Mouse (Mus musculus) limb, embryonic 14.5 days (tissue): ENCODE measurements around the gene Sap25. TPM values are rescaled to one million over a fixed set of nuclear protein-coding genes. Genes with fewer than 3 reads are reported as not detected.

Experiments
- ATAC-seq: fragments of 200-750 bp; cut with Nextera tagmentation; 2 replicates; pipeline ENCODE4 v1.8.0; 2017; ENCODE audit warnings: low read depth, moderate number of reproducible peaks, moderate TSS enrichment; ENCODE audit not compliant: low FRiP score
- DNase-seq: peaks from one replicate; pipeline ENCODE4 v3.0.0-alpha.2; 2015; ENCODE audit warnings: low spot score
- H3K27ac ChIP-seq: fragments of 300-500 bp; sonication (generic); replicated peaks from 2 replicates; pipeline ENCODE4 v1.5.1; 2014; ENCODE audit warnings: low read depth, mild to moderate bottlenecking, low read length, moderate library complexity, mixed read lengths
- H3K27me3 ChIP-seq: fragments of 300-500 bp; sonication (generic); 2 replicates; pipeline ENCODE4 v1.6.1; 2014; ENCODE audit warnings: low read length, mixed read lengths; ENCODE audit not compliant: control insufficient read depth, insufficient read depth
- H3K36me3 ChIP-seq: fragments of 300-500 bp; sonication (generic); 2 replicates; pipeline ENCODE4 v1.6.1; 2014; ENCODE audit warnings: mild to moderate bottlenecking, low read length, moderate library complexity, mixed read lengths; ENCODE audit not compliant: control insufficient read depth, insufficient read depth
- H3K4me1 ChIP-seq: fragments of 300-500 bp; sonication (generic); 2 replicates; pipeline ENCODE4 v1.6.1; 2014; ENCODE audit warnings: antibody characterized with exemption, low read length, mixed read lengths; ENCODE audit not compliant: control insufficient read depth, insufficient read depth
- H3K4me2 ChIP-seq: fragments of 300-500 bp; sonication (generic); replicated peaks from 2 replicates; pipeline ENCODE4 v1.6.1; 2014; ENCODE audit warnings: low read depth, mild to moderate bottlenecking, low read length, moderate library complexity; ENCODE audit not compliant: severe bottlenecking
- H3K4me3 ChIP-seq: fragments of 300-500 bp; sonication (generic); replicated peaks from 2 replicates; pipeline ENCODE4 v1.5.1; 2014; ENCODE audit warnings: low read length
- H3K9ac ChIP-seq: fragments of 300-500 bp; sonication (generic); 2 replicates; pipeline ENCODE4 v1.6.1; 2014; ENCODE audit warnings: mild to moderate bottlenecking, low read depth, low read length, moderate library complexity; ENCODE audit not compliant: severe bottlenecking
- H3K9me3 ChIP-seq: fragments of 300-500 bp; sonication (generic); 2 replicates; pipeline ENCODE4 v1.6.1; 2016; ENCODE audit warnings: low read length; ENCODE audit not compliant: control insufficient read depth
- POLR2A ChIP-seq: fragments of 200-500 bp; IDR thresholded peaks from 2 replicates; pipeline ENCODE4 v1.8.0; 2012; ENCODE audit warnings: inconsistent platforms, mild to moderate bottlenecking, moderate library complexity, borderline replicate concordance; ENCODE audit not compliant: insufficient read depth, insufficient read length; ENCODE audit errors: extremely low read depth
- WGBS: fragments of 180-500 bp; shearing (Covaris S2); extraction: QIAGEN DNeasy Blood & Tissue Kit; methylation state at CpG from one replicate; pipeline ENCODE4 v1.1.7; 2014; 5-methylcytosine and 5-hydroxymethylcytosine counted together
- polyA plus RNA-seq, 2 experiments: library from polyadenylated mRNA; depleted of rRNA in 1 of 2; stranded (reverse) in 1 of 2; unstranded in 1 of 2; fragments of >200 nt; fragmentation: Nextera tagmentation in 1 of 2; extraction: Ambion mirVana in 1 of 2; gene quantifications; 2 replicates each; pipeline versions ENCODE4 v1.2.1 to v1.2.3; 2012 to 2014

Gene Sap25
- polyA plus RNA-seq, 2 experiments: 5.2 to 37.1 TPM

- Histone ChIP-seq H3K4me2 (peak overlapping the region; percentile 2; the same call in 1 of the 2 replicates), H3K36me3 (peaks cover 39% of the 10 kb centered on the region)
- ATAC-seq: no peak
Observed at GRCm38 (mm10) chr5:137631591-137631990, 9.5 kb upstream of the Sap25 start.

GRCm38 (mm10) chr5:137633397-137634084 is 7.6 kb upstream of the Sap25 start:
- peaks cover 12% of the 10 kb centered on the region for H3K4me1 ChIP-seq
- H3K9ac ChIP-seq: no peak overlapping the region
- H3K4me2 ChIP-seq: no peak overlapping the region
- no peak overlapping the region for H3K27ac ChIP-seq
- no peak overlapping the region for H3K4me3 ChIP-seq
- 77% methylated on average over 12 of the region's 12 CpGs for WGBS
- no peak for TF ChIP-seq POLR2A
- no peaks in the 10 kb centered on the region for H3K9me3 ChIP-seq
- H3K36me3 ChIP-seq: peaks cover 59% of the 10 kb centered on the region
- no peaks in the 10 kb centered on the region for H3K27me3 ChIP-seq
- no peak for DNase-seq
- no peak for ATAC-seq

More at GRCm38 (mm10) chr5:137631591-137631990, 9.5 kb upstream of the Sap25 start:
- 73% methylated on average over 4 of the region's 4 CpGs for WGBS
- Histone ChIP-seq H3K27ac (no peak overlapping the region), H3K9me3 (no peaks in the 10 kb centered on the region), H3K9ac (no peak overlapping the region), H3K27me3 (no peaks in the 10 kb centered on the region), H3K4me3 (no peak overlapping the region), H3K4me1 (peaks cover 16% of the 10 kb centered on the region)
- DNase-seq: no peak
- no peak for TF ChIP-seq POLR2A

GRCm38 (mm10) chr5:137639472-137639871 is 1.7 kb upstream of the Sap25 start:
- Histone ChIP-seq H3K9me3 (no peaks in the 10 kb centered on the region), H3K9ac (no peak overlapping the region), H3K27me3 (peaks cover 3% of the 10 kb centered on the region; the same call in 1 of the 2 replicates), H3K36me3 (peaks cover 78% of the 10 kb centered on the region), H3K4me3 (no peak overlapping the region), H3K4me2 (no peak overlapping the region), H3K27ac (no peak overlapping the region), H3K4me1 (no peaks in the 10 kb centered on the region)
- 79% methylated on average over 6 of the region's 7 CpGs for WGBS
- no peak for DNase-seq
- no peak for ATAC-seq
- TF ChIP-seq POLR2A: no peak

GRCm38 (mm10) chr5:137642886-137643285 is 1.8 kb downstream of the Sap25 start:
- Histone ChIP-seq H3K4me3 (no peak overlapping the region), H3K9me3 (no peaks in the 10 kb centered on the region), H3K27me3 (peaks cover 21% of the 10 kb centered on the region), H3K9ac (no peak overlapping the region), H3K4me2 (no peak overlapping the region), H3K4me1 (peaks cover 8% of the 10 kb centered on the region), H3K27ac (no peak overlapping the region), H3K36me3 (peaks cover 48% of the 10 kb centered on the region)
- no peak for TF ChIP-seq POLR2A
- 60% methylated on average over 4 of the region's 4 CpGs for WGBS
- ATAC-seq: no peak
- no peak for DNase-seq

GRCm38 (mm10) chr5:137644484-137644883 is 3.4 kb downstream of the Sap25 start:
- H3K27ac ChIP-seq: no peak overlapping the region
- H3K36me3 ChIP-seq: peaks cover 32% of the 10 kb centered on the region
- DNase-seq (no peak), ATAC-seq (no peak)
- no peak for TF ChIP-seq POLR2A
- peaks cover 21% of the 10 kb centered on the region for H3K27me3 ChIP-seq
- peaks cover 24% of the 10 kb centered on the region for H3K4me1 ChIP-seq
- H3K4me2 ChIP-seq: no peak overlapping the region
- H3K4me3 ChIP-seq: peak overlapping the region; percentile 29; the same call in 1 of the 2 replicates
- 35% methylated on average over 19 of the region's 19 CpGs for WGBS
- 0 out of 2 replicates have a peak overlapping the region, but pooled peaks have one; percentile 28 for H3K9ac ChIP-seq
- no peaks in the 10 kb centered on the region for H3K9me3 ChIP-seq
